Mouse (Mus musculus) layer of hippocampus, postnatal 25 days (tissue): ENCODE measurements around the gene Gm28308. TPM values are rescaled to one million over a fixed set of nuclear protein-coding genes. Genes with fewer than 3 reads are reported as not detected.

ENCODE experiments used
- DNase-seq, 2 experiments: peaks; one replicate each; pipeline ENCODE4 v3.0.0; 2022; ENCODE audit warnings: mixed read lengths in 2 of 2, low spot score in 1 of 2; ENCODE audit errors: extremely low spot score in 1 of 2
- total RNA-seq, 2 experiments: library from RNA; stranded (reverse); gene quantifications; 2 replicates each; pipeline ENCODE4 v1.2.3; 2021

Gene Gm28308
- total RNA-seq, 2 experiments from 2014 or later = not detected

DNA sequence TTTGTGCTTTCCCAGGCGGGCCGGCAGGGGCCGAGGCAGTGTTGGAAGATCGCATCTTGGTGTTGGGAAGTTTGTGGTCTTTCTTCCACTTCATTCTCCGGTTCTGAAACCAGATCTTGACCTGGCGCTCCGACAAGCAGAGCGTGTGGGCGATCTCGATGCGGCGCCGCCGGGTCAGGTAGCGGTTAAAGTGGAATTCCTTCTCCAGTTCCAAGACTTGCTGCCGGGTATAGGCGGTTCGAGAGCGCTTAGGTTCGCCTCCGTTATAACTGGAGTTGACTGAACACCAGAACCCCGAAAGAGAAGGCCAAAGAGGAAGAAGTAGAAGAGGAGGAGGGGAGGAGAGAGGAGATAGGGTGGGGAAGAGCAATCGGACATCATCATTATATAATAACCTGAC, 22.7 kb downstream of the Gm28308 start:
- DNase-seq = no peak

- DNase-seq = no peak
Observed at GRCm38 (mm10) chr6:52189909-52190308, 23.2 kb downstream of the Gm28308 start.

- DNase-seq = no peak
Observed at GRCm38 (mm10) chr6:52189172-52189591, 24.0 kb downstream of the Gm28308 start.

DNA sequence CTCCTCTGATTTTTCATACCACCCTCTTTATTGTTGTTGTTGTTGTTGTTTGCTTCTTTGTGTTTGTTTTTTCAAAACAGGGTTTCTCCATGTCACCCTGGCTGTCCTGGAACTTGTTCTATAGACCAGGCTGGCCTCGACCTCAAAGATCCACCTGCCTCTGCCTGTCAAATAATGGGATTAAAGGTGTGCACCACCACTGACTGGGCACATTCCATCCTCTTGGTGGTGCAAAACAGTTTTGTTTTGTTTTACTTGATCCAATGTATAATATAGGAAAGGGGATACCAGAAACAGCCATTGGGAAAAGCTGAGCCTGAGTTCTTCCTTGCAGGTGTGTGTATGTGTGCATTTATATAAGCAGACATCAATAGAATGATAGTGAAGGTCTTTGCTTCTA, 26.6 kb downstream of the Gm28308 start:
- no peak for DNase-seq

GRCm38 (mm10) chr6:52185834-52186233, 27.3 kb downstream of the Gm28308 start:
- no peak for DNase-seq

DNA sequence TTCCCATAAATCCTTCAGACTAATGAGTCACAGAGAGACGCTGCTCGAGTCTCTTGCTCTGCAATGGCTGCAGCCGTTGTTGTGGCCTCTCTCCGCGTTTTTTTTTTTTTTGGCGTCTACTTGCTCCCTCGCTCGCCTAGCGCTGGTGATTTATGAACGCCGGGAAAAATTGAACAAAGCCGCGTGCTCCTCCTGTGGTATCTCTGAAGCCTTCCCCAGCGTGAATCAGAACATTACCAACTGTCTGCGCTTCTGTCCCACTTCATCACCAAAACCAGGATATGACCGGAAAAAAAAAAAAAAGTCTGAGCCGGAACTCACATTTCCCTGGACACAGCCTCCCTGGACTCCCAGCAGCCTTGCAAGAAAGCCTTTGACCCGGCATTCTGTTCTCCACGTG, 27.9 kb downstream of the Gm28308 start:
- DNase-seq = no peak

DNA sequence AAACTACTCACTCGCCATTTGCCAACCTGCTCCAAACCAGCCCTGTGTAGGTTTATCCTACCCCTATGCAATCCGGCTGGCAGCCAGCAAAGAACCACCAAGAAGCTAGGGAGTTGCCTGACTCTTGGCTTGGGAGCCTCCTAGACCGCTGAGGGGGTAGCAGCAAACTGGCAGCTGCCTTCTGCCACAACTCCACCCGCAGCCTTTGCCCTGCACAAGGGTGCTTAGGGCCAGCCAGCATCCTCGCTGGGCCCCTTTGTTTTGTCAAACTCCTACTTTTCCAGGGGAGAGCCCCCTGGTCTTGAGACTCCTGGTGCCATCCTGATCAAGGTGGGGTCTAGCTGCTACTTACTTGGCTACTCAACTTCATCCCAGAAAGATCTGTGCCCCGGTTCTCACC, 28.5 kb downstream of the Gm28308 start:
- no peak for DNase-seq

- DNase-seq = no peak
Observed at GRCm38 (mm10) chr6:52183311-52184080, 29.6 kb downstream of the Gm28308 start.

GRCm38 (mm10) chr6:52182793-52183192, 30.3 kb downstream of the Gm28308 start:
- no peak for DNase-seq

DNA sequence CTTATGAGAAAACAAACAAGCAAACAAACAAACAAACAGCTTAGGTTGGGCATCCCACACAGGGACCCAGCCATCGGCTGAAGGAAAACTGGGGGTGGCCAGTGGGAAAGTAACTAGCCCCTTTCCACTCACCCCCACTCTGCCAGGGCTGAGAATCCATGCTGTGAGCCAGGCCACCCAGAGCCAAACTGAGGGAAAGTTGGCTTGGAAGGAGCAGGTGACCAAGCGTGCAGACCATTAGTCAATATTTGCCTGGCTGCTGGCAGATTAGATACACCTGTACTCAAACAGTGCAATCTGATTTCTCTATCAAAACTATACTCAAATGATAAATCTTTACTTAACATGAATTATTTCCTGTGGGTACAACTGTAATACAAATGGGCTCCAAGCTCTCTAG, 31.1 kb downstream of the Gm28308 start:
- DNase-seq = no peak

DNA sequence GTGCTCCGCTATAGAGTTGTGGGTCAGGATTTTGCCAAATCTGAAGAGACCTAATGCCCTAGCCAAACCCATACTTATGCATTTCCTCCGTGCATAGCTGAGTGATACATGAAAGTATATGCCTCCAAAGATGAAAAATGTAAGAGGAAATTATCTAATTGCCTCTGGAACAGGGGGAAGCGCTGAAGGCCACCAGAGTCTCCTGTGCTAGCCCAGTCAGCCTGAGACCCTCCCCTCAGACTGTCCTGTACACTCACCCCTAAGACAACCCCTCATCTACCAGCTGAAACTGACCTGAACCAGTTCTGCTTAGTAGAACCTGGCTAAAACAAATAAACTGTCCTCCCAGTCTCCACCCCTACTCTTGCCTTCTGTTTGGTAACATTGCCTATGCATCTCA, 32.4 kb downstream of the Gm28308 start:
- no peak for DNase-seq

DNA sequence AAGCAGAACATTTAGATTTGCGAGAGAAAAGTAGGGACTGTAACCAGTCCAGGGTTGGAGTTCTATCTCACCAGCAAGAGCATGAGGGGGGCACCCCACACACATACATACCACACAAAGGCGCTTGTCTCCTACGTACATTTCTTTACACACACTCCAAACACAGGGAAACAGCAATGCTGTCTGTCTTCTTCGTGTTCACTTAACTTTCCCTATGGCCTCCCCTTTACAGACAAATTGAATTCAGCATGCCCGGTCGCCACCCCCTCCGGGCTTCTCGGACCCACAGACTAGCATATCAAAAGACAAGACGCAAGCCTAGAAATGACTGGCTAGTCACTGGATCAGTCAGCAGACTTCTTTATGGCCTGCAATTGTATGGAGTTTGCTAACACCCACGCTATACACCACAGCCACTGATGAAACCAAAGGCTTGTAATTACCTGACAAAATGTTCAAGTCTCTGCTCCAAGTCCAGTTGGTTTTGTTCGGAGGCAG, 32.9 kb downstream of the Gm28308 start:
- no peak for DNase-seq

GRCm38 (mm10) chr6:52179690-52180089, 33.4 kb downstream of the Gm28308 start:
- DNase-seq = no peak

DNA sequence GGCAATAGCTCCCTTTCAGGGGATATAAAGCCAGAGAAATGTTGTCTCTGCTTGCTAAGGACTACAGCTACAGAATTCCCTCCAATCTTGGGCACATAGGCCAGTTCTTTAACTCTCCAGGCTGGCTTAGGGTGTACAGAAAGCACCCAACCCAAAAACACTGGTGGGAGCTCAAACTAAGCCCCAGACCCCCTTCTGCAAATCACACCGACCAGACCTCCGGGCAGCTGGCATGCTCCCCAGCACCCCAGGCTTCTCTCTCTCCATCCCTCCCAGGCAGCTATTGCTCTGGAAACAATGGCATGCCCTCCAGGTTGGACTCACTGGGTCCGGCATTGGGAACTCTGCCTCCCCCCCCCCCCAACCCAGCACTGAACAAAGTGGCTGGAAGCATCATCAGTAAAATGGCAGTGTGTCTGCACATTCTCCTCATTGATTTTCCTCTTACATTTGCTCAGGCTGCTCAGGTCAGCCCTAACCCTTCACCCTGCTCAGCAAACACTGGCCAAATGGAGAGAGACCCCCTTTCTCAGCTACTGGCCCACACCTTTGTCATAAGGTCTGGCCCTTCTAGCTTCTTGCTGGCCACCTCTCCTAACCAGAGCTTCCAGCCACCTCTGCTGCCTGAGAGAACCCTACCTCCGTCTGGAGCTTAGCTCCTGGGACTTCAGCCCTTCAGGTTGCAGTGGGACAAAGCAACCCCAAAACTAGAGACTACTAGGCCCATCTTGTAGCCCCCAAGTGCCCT, 34.0 kb downstream of the Gm28308 start:
- DNase-seq = no peak

- DNase-seq = no peak
Observed at GRCm38 (mm10) chr6:52177806-52178205, 35.3 kb downstream of the Gm28308 start.

DNA sequence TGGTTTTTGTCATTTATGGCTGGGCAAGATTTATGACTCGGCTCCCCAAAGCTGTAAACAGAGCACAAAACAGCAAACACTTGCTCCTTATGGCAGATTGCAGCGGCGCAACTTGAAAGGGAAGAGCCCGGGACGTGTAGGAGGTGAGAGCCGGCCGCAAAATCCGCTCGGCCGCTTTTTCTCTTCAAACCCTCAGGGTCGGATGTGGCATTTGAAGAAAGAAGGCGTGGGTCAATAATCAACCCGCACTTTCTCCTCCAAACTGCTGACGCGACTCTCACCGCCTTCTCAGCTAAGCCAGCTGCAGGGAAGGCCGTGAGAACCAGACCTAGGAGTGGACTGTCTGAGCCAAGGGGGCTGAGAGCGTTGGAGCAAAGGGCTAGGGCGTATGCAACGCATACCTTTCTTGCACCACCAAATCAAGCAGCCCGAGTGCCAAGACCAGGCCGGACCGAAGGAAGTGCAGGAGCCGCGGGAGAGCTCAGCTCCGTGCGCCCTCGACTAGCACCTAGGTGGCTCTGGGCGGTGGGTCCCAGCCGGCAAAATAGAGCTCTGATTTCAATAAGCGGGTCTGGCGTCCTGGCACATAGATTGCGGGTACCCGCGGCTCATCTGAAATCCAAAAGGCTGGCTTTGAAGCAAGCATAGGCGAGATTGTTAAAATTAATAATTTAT, 35.9 kb downstream of the Gm28308 start, which contains the start of gene 5730596B20Rik:
TSS of gene 5730596B20Rik (plus strand) at position 438 of the 675 bp plus-strand sequence.
- no peak for DNase-seq

GRCm38 (mm10) chr6:52176391-52176790, 36.7 kb downstream of the Gm28308 start:
- no peak for DNase-seq

- no peak for DNase-seq
Observed at GRCm38 (mm10) chr6:52175864-52176263, 37.3 kb downstream of the Gm28308 start.

DNA sequence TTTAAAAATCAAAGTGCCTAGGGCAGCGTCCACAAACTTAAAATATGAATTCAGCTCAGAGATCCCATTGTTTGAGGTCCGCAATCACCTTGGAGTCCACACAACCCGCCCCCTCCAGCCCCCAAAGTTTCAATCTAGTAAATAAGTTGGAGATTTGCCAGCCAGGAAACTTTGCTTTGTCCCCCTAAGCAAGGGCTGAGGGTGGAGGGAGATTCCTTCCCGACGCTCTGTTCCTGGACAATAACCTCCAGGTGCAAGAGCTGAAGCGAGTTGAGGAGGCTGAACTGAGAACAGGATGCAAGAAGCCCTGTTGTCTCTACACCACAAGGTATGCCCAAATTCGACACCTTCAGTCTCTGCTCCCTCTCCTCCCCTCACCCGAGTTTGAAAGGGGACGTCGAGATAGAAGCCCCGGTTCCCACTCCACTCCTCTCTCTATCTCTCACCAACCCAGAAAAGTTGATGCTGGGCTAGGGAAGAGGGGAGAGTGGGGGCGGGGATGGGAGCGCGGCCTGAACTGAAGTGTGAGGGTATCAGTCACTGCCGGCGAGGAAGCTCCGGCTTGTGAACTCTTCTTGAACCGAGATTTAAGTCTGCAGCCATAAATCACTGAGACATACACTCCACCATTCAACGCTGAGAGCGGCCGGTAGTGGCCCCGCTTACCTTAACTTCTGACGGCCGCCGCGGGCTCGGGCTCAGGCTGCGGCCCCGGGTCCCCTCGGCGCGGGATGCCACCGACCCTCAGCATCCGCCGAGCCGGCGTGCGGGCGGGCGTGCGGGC, 38.0 kb downstream of the Gm28308 start:
- no peak for DNase-seq

DNA sequence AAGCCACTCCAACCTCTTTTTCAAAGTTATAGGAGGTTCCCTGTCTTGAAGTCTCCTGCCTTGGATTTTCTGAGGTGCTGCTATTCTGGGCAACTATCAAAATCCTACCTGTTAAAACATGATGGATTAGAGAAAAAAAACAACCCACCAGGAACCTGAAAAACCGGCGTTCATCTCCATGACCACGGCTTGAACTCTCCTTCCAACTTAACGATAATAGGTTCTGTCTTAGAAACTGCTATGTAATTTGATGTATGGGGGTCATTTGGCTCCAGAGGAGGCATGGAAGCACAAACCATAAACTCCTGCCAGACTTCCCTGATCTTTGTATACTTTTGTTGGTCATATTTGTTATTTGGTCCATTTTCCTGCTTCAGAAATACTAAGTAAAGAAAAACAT, 39.5 kb downstream of the Gm28308 start:
- DNase-seq = no peak
